Mouse (Mus musculus) layer of hippocampus, adult 11-12 months (tissue): ENCODE data around the gene Yju2.

Experiments used
- DNase-seq: peaks from one replicate; pipeline ENCODE4 v3.0.0; 2022; ENCODE audit warnings: low spot score

The Yju2 gene

DNA sequence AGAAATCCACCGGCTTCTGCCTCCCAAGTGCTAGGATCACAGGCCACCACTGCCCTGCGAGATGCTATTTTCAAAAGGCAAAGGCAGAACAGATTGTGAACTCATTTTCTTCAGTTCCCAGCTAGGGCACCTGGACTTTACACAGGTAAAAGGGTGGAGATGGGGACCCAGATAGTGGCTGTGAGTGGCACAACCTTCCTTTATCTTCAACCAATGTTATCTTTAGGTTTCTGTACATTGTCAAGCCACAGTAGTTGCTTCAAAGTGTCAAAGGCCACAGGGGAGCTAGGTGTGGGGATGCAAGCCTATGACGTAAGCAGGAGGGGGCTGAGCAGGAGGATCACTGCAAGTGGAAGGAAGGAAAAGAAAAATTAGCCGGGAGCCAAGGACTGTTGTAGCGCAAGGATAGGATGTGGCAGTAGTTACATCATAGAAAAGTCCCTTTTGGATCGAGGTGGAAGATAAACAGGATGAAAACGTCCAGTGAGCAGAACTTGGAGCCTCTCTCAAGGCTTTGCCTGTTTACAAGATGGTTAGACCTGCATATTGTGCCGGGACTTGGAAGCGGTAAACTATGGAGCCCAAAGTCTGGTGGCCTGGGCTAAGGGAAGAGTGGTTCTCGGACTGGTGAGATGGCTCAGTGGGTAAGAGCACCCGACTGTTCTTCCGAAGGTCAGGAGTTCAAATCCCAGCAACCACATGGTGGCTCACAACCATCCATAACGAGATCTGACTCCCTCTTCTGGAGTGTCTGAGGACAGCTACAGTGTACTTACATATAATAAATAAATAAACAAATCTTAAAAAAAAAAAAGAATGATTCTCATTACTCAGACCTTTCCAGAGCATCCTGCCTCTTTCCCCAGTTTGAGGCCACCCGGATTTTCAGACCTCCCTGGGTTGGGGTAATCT lies 48.8 kb downstream of the Yju2 start:
- no peak for DNase-seq

DNA sequence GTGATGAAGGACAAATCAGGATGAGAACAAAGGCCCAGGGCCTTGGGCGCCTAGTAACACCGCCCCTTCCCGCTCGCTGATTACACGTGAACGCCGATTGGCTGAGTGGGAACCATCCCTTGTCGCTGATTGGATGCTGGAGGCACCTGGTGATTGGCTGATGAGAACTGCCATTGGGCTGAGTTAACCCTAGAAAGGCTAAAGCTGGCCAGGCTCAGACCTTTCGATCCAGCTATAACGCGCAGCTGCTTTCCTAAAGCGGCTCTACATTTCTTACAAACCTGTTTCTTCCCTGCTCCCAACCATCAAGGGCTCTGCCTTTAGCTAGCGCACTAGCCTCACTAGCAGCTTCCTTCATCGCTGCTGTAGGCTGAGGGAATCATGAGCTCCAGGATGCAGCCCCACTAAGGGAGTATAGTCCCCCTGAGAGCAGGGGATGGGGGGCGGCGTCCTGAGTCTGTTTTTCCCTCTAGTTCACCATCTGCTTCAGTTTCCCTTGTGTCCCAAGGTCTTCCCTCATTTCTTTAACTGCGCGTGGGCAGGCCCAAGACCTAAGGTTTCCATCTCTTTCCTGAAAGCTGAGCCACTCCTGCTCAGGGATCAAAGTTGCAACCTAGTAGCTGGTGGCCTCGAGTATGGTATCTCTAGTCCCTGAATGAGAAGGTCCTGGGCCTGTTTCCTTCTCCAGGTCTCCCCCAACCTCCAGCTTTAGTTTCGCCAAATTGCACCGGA lies 49.6 kb downstream of the Yju2 start:
- peak; percentile 95 for DNase-seq

DNA sequence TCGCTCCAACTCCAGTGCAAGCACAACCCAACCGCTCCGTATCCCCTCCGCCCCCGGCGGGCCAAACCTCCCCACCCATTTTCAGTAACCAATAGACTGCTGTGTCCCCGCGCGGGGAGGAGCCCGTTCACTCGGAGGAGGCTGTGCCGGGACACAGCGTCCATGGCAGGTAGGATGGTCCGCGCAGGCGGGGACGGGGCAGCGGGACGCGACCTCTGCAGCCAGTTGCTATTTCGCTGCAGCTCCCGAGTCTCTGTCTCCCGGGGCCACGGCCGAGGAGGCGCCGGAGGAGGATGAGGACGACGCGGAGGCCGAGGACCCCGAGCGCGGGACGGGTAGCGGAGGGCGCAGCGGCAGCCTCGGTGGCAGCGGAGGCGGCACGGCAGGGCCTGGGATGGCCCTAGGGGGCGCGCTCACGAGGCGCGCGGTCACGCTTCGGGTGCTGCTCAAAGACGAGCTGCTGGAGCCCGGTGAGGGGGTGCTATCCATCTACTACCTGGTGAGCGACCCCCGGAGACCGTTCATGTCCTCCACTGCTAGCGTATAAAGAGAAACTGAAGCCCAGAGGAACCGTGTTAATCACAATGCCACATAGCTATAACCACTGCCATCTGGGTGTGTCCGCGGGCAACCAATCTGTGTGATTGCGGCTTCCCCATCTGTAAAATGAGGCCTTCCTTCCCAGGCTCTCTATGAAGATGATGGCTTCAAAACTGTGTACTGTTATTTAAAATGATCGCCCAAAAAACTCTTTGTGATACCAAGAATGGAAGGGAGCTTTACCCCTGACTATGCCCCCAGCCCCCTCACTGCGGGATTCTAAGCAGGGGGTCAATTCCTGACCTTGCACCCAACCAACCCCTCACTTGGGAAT lies 50.4 kb downstream of the Yju2 start:
- peak; percentile 93 for DNase-seq

DNA sequence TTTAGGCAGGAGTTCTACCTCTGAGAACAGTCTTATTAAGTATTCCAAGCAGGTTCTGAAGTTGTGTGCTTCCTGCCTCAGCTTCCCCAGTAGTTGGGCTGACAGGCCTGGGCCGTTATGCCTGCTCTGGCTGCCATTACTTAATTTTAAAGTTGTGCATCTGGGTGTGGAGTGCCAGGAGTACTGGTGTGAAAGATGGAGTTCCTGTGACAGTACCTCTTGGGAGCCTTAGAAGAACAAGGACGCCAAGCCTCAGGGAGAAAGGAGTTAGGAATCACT lies 51.0 kb downstream of the Yju2 start:
- no peak for DNase-seq

DNA sequence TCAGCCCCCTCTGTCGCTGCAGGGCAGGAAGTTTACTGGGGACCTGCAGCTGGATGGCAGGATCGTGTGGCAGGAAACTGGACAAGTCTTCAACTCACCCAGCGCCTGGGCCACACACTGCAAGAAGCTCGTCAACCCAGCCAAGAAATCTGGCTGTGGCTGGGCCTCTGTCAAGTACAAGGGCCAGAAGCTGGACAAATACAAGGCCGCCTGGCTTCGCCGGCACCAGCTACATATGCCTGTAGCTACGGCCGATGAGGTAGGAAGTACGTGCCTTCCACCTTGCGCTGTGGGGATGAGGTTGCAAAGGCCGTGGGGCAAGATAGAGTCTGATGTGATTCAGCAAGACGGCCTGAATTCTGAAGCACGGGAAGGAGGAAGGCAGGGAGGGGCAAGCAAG lies 51.4 kb downstream of the Yju2 start:
- no peak for DNase-seq

DNA sequence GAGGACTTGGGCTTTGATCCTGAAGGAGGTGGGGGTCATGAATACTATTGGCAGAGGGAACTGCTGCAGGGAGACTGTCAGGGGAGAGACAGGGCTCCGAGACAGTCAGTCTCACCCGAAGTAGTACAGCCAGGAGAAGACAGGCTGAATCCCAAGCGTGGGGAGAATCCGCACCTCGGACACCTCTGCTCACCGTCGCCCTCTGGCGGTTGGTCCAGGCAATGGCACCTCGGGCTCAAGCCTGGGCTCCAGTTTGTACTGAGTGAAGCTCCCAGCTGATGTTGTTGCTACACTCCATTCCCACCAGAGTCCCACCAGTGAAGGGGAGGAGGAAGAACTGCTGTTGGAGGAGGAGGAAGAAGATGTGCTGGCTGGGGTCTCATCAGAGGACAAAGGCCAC lies 51.8 kb downstream of the Yju2 start:
- peak; percentile 81 for DNase-seq

DNA sequence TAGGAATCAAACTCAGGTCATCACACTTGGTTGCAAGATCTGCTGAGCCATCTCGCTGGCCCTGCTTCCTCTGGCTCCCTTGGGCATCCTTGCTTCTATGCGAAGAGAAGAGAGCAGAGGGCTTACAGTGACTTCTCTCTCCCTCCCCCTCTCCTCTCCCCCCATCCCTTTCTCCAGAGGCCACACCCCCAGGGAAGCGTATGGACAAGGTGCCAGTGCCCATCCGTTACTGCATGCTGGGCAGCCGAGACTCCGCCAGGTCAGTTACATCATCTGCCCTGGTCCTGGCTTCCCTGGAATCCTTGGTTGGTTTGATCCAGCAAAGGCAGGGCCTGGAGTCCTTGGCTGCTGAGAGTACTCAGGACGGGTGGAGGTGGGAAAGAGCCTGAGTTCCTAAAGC lies 52.5 kb downstream of the Yju2 start:
- DNase-seq = no peak

DNA sequence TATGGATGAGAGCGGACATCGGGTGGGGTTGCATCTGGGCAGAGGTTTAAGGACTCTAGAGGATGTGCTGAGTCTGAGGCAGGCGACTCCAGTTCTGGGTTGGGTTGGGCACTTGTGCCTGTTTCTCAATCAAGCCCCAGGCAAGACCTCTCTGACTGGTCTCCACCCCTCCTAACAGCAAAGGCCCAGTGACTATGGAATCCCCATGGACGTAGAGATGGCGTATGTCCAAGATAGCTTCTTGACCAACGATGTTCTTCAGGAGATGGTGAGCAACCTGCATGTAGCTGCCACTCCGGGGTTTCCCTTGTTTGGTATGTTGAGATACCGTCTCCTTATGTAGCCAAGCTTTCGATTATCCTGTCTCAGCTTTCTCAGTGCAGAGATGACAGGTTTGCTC lies 56.4 kb downstream of the Yju2 start:
- no peak for DNase-seq

DNA sequence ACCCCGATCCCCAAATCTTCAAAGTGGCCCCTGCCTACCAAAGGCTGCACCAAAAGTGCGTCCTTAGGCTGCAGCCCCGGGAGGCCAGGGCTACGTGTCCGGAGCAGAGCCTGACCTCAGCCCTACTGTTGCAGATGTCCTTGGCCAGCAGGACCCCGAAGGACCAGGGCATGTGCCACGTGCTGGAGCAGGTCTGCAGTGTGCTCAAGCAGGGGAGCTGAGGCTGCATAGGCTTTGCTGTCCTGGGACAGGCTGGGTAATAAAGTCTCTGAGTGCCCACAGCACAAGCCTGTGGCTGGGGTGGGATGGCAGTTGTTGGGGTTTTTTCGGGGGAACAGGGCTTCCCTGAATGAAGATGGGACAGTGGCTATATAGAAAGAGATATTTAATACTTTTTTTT lies 57.5 kb downstream of the Yju2 start:
- no peak for DNase-seq

DNA sequence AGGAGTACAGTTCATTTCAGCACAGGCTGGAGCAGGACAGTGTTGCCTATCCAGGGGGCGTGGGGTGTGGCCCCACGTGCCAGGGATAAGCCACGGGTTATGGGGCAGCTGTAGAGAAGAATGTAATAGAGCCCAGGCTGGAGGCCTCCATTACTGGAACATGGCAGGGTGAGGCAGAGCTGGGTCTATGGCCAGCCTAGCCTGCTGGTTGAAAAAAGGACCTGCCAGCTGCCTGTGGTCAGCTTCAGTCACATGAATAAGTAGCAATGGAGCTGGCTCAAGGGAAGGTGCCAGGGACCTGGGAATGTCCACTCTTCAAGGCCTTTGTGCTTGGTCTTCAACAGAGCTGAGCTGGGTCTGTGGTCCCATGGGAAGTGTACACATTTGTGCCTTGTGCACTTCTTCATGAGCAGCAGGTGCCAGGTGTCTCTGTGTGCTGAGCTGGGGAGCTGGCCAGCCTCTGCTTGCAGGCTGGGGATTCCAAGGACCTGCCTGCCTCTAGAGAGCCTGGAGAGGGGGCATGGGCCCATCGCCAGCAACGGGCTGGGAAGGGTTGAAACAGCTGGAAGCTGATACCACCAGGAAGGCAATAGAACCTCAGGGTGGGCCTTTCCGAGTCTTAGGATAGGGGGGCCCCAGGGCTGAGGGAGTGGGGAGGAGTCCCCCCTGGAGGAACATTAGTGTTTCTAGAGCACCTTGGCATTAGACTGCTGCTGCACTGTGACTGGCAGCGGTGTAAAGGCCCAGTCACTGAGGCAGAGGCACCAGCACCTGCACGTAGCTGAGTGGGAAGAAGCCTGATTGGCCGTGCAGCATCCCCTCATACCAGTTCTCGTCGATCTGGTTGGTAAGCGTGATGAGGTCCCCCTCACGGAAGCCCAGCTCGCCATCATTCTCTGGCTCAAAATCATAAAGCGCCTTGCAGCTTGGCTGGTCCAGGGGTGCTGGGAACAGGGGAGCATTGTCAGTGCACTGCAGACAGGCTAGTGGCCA lies 58.2 kb downstream of the Yju2 start:
- DNase-seq = no peak

DNA sequence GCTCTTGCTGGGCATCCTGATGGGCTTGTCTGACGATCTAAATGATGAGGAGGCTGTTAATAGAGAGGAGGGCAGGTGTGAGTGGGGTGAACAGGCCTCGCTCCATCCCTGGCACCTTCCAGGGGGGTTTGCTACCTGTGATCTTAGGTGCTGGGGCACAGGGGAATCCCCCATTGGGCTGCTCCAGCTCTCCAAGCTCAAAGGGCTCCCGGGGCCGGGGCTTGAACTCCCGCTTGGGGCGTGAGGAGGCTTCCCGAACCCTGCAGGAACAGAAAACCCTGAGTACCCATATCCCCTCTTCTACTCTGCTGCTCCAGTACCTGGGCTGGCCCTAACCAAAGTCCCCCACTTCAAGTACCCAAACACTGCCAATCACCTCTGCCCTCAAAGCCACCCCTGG lies 58.9 kb downstream of the Yju2 start:
- no peak for DNase-seq
